Mouse (Mus musculus) thymus, postnatal 25 days (tissue): ENCODE measurements around the gene Fosb.

ENCODE experiments used
- DNase-seq: peaks from one replicate; pipeline ENCODE4 v3.0.0; 2022

Fosb gene

DNA sequence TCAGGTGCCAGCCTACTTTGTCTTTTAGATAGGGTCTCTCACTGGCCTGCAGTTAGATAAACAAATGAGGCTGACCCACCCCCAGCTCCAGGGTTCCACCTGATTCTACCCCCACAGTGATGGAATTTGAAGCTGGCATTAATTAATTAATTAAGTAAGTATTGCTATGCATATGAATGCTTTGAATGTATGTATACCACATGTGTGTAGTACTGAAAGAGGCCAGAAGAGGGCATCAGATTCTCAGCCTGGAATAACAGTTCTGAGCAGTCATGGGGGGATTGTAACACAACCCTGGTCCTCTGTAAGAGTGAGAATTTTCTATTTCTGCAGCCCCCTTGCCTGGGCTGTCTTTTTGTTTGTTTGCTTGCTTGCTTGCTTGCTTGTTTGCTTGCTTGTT is 18.6 kb upstream of the Fosb start:
- no peak for DNase-seq

DNA sequence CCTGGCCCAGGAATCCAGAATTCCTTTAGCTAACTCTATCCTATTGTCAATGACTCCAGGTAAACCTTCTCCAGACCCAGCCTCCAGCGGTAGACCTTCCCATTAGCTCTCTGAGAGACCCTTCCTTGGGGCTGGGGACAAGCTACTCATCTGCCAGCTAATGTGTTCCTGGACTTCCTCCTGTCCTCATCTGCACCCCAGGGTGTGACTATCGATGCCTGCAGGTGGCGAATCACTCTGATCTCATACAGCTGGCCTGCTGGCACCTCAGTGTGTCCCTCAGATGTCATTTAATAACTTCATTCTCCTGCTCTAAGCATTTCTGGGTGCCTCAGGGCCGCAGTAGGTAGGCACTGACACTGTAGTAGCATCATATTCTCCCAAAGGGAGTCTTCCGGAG is 17.9 kb upstream of the Fosb start:
- DNase-seq = no peak

DNA sequence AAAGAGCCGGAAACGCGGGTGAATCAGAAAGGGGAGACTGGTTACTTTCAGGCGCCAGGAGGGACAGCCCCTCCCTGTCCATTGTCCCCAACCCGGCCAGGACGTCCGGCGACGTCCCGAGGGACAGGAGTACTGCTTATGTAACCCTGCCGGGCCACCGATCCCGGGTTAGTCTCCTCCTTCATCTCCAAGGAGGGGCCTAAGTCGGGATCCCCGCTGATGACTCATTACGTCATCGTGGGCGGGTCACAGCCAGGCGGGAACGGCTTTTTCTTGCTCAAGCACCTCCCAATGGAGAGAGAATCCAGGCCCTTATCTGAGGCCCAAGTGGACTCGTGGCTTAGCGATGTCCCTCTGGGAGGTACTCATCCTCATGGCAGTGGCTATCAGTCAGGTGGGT is 17.3 kb upstream of the Fosb start:
- no peak for DNase-seq

DNA sequence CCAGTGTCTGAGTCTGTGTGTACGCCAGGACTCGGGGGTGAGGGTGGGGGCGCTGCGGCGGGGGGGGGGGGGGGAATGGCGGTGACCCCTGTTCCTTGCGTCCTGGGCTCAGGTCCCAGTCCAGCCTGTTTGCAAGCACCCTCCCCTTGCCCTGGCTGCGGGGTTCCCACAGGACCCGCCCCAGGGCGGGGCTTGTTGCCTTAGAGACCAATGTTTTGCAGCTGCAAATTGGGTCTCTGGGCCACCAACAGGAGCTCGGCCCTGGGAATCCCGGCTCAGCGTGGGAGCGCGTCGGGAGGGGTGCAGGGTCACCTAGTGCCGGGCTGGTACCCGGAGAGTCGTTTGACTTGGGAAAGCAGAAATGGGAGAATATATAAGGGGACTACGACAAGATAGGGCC is 16.5 kb upstream of the Fosb start:
- DNase-seq = no peak

DNA sequence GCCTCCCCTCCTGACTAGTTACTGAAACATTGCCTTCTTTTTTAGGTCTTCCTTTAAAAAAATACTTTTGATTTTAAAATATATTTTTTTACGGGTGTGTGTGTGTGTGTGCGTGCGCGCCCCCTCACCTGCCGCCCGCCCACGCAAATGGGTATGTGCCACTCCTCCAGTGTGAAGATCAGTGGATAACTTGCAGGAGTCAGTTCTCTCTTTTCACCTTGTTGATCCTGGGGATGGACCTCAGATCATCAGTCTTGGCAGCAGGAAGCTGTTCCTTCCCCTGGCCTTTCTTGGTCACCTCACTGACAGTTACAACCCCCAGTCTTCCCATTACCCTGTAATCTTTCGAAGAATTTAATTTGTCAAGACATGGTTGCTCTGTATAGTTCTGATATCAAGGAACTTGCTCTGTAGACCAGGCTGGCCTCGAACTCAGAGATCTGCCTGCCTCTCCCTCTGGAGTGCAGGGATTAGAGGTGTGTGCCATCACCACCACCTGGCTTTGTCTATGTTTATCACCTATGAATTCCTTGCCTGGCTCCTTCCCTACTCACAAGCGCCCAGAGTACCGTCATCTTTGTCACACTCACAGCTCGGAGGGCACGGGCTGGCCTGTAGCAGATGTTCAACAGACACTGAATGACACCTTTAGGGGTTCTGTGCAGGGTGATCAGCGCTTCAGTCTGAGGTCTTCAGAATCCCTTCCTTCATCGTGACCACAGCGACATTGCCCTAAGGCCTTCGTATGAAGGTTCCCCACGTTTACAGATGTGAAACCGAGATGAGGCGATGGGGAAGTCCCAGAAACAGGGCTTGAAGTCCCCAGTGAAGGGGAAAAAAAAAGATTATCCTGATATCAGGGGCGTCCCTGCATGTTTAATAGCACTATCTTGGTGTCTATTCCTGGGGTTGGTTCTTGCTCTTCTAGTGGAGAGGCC is 15.7 kb upstream of the Fosb start:
- DNase-seq = no peak

DNA sequence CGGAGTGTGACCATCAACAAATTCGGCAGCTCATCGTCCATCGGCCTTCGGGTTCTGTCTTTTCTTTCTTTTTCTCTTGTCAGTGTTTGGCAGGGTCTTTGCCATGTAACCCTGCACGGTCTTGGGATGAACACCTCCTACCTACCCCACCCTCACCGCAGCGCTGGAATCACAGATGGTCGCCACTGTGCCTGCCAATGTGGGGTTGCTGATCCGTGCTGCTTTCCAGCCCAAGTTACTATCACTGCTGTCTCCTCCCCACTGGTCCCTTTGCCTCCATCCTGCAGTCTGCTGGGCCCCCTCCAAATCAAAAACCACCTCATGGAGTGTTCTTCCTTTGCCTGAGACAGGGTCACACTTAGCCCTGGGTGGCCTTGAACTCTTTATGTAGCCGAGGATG is 14.4 kb upstream of the Fosb start:
- DNase-seq = no peak

DNA sequence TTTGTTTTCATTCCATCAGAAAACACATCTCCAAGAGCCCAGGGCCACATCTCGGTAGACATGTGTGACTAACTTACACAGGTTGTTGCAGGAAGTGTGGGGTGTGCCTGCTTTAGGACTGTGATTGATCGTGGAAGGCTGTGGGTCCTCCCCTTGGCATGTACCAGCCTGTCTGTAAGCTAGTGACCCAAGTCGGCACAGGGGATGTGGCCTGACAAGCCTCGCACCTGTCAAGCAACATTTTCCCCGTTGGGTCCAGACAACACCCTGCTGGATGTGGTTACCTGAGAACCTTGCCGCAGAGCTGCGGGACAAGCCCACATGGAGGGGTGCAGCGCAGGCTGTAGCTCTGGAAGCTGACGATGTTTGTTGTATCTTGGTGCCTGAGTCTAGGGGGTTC is 12.6 kb upstream of the Fosb start:
- no peak for DNase-seq

DNA sequence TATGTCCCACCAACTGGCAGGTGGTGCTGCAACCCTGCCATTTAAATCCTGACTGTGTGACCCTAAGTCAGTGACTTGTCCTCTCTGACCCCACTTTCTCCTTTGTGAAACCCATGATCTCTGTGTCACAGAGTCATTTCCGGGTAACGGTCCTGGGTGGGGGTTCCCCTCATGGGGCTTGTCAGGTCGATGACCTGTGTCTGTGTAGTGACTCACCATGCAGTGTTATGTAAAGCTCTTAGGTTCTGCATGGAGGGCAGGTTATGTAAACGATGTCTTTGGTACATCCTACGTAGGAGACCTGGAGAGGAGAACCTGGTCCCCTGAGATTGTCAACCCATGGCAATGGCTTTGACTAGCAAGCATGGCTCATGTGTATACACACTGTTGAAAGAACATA is 11.6 kb upstream of the Fosb start:
- no peak for DNase-seq

DNA sequence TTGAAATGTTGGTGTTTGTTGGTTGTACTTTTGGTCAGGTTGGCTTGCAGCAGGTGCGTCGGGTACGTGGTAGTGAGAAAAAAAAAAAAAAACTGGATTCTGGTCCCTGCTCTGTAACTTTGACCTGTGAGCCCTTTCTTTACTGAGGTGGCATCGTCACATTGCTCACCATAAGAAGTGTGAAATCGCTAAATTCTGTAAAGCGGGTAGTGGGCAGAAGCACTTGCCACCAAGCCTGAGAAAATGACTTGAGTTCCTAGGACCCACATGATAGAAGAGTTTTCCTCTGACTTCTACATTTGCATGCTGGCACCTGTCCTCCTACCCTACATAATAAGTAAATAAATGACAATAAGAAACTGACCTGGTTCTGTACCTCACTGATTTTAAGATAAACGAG is 10.8 kb upstream of the Fosb start:
- no peak for DNase-seq

DNA sequence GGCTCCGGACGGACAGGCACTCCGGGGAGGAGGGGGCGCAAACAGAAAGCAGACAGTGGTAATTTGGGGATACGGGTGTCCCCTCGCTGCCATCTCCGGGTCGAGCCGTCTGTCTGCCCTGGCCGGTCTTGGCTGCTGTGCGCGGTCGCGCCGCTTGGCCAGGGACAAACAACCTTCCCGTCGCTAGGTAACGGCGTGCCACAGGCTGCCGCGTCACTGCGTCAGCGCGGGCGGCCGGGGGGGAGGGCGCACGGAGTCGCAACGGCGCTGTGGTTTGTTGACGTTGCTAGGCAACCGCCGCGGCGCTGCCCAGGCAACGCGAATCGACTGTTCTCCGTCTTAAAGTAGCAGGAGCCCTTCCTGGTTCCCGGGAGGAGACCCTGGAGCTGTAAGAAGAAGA is 10.1 kb upstream of the Fosb start:
- peak; percentile 88 for DNase-seq

DNA sequence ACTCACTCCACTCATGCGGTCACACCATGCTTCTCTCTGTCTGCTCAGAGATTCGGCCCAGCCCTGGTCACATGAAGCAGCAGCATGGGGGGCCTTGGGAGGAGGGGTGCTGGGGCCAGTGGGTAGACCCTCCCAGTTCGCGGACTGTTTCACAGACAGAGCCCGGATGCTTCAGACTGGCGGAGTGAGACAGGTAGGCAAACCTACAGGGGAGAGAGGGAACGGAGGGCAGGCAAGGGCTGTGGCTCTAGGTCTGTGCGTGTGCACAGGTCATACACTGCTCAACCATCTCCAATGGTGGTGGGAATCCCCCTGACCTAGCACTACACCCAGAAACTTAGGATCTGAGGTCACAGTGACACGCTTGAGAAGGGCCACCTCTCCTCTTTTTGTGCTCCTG is 9.6 kb upstream of the Fosb start:
- no peak for DNase-seq

DNA sequence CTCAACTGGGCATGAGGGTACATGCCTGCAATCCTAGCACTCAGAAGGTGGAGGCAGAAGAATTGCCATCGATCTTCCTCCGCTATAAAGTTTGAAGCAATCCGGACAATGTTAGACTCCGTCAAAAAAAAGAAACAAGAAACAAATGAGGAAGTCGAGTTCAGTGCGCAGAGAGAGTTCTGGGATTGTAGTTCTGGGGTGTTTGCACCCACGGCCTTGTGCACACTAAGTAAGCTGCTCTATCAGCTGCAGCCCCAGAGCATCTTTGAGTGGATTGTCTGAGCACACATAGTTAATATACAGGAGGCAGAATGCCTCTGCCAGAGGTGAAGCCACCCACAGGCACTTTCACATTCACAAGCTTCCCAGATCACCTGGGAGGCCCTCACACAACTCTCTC is 8.8 kb upstream of the Fosb start:
- no peak for DNase-seq

DNA sequence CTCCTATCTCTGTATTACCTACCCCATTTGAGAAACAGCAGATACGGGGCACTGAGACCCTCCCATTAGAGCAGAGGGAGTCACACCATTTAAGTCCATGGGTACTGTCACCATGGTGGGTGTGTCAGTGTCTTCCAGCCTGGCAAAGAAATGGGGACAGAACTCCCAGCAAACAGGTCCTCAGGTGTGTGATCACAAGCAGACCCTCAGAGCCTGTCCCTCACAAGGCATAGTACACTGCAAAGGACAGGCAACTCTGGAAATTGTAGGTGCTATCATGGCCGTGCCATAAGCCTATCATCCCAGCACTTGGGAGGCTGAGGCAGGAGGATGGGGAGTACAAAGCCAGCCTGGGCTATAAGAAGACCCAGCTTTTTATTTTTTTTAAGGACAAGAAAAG is 8.3 kb upstream of the Fosb start:
- no peak for DNase-seq

DNA sequence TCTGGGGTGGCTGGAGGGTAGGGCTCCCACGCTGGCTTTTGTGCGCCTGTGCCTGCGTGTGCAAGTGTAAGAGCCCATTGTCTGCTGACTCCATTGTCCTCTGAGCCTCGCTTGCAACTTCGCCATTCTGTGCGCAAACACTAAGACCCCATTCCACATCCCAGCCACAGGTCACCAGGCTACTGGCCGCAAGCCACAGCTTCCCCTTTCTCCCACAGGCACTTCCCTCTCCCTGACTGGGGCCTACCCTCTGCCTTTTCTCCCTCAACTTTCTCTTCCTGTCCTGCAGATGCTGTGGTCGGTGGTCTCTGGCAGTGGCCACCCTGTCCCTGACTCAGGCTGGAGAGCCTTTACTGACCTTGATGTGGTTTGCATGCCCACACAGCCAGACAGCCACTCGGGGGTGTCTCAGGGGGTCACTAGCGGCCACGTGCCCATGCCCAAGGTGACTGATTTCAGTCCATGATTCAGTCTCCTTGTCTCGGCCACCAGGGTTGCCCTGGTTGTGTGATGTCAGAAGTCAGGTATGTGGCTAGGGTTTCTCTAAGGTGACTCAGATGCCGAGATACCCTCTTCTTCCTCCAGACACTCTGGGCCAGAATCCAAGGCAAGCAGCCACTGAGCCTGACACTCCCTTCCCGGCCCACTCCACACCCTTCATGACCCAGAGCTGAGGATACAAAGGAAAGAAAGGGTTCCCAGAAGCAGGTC is 6.8 kb upstream of the Fosb start:
- no peak for DNase-seq

DNA sequence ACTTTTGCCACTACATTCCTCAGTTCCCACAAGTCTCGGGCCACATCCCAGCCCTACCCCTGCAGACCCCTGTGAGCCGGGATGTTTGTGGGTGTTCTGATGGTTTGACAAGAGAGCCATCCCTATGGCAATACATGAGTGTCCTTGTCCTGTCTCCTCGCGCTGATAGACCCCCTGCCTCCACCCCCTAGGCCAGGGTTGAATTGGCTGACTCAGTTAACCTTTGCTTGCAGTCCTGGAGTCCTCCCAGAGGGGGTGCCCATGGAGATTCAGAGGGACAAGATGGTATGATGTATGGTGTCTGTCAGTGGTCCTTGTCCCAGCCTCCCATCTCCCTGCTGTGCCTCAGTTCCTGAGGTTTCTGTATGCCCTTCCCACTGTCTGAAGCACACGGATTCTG is 4.2 kb upstream of the Fosb start:
- no peak for DNase-seq

DNA sequence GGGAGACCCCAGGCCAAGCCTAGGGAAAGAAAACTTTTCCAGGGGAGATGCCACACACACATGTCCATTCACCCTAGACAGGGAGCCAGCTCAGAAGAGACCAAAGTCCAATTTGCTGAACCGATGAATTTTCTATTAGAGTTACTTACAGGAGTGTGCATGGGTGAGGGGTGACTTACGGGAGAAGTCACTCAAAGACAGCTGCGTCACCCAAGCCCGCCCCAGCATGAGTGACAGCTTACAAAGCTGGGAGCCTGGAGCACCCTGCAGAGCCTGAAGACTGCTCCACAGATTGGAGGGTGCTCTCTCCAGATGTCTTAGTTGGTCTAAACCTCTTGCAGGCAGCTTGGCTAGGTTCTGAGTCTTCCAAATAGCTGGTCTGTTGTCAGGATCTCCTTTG is 2.1 kb upstream of the Fosb start:
- no peak for DNase-seq

DNA sequence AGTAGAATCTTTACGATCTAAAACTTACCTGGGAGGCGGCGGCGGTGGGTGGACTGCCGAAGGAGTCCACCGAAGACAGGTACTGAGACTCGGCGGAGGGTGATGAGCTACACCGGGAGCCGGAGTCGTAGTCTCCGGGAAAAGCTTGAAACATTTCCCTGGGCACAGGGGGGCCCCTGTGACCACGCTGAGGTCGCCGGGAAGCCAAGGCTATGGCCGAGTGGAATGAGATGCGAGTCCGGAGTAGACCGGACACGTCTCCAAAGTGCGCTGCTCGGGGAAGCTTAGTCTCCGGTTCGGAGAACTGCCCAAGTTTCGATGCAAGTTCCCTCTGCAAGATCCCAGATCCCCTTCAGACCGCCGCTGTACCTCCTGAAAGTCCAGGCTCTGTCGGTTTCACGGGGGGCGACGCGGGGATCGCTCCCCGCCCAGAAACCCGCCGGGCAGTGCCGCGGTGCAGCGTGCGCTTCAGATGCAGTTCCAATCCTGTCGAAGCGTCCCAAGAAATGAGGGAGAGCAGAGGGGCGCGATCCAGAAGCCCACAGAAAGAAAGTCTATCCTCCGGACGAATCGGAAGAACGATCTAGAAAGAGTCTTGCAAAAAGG is 470 bp downstream of the Fosb start:
- DNase-seq = no peak

DNA sequence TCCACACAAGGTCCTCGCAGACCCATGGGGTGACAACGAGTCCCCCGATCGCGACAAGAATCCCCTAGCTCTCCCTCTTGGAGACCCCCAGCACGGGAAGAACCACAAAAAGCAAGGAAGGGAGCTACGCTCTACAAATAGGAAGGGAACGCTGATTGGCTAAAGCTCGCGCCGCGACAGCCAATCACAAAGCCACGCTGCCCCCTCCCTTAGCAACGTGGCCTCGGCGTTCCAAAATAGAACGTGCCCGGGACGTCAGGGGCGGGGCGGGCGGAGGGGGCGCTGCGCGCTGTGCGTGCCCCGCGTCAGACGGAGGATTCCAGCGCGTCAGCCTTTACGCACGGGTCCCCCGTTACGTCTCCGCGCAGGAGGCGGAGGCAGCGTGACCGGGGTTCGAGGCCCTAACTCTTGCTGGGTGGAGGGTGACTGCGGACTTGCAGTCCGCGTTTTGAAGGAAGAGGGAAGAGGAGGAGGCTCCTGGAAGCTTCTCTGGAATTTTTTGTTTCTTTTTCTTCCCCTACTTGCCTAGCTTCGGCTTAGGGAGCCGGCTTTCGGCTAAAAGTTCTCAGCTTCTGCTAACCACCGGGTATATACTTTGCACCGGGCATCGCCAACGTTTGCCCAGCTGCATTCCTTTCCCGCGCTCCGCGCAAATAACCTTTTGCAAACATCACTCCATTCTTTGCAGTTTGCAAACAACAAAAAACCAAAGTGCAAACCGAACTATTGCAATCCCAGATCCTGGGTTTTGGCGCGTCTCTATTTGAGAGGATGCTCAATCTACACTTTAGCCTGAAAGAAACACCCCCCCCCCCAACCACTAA is 1.2 kb downstream of the Fosb start:
- peak; percentile 96 for DNase-seq

DNA sequence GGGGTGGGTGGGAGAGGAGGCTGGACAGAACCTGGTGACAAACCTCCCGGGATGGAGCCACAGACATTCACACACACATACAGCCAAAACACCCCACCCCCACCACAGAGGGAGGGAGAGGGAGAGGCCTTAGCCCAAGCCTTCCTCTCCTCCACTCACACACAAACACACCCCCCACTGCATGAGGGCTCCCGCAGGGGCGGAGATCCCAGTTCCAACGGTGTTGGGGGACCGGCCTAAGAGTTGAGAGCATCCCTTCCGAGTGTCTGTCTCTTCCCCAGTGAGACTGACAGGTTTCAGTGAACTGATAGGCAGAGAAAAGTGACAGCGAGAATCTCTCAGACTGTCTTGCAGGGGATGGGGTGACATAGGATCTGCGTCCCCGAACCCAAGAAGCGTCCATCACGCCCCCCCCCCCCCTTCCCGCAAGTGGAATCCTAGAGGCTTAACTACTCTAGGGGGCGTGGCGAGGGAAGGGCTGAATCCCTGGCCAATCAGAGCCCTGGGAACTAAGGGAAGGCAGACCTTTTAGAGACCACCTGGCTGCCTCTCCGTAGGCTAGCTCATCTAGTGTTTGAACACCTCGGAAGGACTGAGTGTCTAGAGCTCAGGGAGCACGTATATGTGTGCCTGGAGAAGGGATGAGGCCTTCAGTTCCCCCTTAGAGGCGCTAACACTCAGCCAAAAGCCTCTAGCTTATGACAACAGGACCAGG is 2.0 kb downstream of the Fosb start:
- no peak for DNase-seq

DNA sequence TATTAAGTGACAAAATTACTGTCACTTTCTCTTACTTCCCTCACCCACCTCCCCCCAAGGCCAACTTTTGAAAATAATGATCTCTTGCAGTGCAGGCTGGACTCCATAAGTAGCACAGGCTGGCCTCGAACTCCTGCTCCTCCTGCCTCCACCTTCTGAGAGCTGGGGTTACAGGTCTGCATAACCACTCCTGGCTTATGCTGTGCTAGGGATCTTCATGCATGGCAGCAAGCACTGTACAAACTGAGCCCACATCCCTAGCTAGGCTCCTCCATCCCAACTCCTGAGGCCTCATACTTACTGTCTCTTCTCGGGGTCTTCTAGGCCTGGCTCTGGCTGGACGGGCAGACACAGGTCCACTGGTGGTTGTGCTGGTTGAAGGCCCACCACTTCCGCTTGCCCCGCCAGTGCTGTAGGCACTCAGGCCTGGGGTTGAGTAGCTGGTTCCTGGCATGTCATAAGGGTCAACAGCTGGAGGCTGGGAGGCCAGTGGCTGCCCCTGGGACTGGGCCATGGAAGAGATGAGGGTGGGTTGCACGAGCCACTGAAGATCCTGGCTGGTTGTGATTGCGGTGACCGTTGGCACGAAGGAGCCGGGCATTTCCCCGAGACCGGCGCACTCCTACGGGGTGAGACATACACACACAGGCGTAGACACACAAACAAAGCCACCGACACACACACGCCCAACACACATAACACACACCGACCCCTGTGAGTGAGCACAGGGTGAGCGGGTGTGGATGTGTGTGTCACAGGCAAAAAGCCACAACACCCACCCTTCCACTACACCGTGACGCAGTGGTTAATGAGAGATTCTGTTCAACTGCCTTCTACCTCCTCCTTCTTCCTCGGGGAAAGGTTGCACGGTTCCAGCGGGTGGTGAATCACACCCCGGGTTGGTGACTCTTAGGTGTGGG is 2.8 kb downstream of the Fosb start:
- no peak for DNase-seq
